Mouse (Mus musculus) cerebellum, postnatal 14 days (tissue): ENCODE data around the gene Znrf3.
"Not testable (repeated sequence)": the region's sequence is repeated elsewhere in the genome, so short reads cannot be mapped to it uniquely, and the experiment has no call there.

ENCODE experiments used
- DNase-seq, 2 experiments: peaks; one replicate each; pipeline ENCODE4 v3.0.0; 2021; ENCODE audit warnings: mixed read lengths in 2 of 2

Gene Znrf3

DNA sequence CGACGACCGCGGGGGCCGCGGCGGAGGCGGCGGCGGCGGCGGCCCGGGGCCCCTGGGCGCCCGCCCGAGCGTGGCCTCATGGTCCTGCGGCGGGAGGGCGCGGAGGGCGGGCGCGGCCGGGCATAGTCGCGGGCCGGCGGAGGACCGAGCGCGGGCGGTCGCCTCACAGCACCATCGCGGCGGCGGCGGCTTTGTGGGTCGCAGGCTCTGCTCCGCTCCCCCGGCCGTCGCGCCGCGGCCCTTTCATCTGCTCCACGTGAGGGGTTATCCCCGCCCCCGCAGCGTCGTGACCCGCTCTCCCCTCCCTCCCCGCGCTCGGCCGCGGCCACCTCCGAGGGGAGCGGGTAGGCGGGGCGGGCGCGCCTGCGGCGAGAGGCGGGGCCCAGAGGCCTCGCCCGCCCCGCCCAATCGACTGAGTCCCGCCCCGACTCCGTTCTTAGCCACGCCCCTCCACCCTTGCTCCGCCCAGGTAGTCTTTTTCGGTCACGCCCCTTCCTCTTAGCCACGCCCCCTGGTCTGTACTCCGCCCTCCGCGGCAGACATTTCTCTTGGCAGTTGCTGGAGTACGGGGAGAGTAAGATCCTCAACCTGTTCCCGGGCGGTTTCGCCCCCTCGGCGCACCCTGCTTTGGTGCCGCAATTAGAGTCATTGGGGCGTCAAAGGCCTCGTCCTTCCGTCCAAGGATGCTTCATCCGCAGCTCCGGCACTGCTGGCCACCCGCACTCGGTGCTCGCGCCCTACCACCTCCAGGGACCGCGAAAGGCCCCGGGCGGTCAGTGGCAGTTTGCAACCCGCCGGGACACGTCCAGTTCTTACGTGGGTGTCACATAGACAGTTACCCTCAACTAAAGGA lies at the start of gene Znrf3:
Gene Znrf3 (minus strand): TSS at position 249 of the 853 bp plus-strand sequence.
- DNase-seq = peak; percentile 96 to 97

DNA sequence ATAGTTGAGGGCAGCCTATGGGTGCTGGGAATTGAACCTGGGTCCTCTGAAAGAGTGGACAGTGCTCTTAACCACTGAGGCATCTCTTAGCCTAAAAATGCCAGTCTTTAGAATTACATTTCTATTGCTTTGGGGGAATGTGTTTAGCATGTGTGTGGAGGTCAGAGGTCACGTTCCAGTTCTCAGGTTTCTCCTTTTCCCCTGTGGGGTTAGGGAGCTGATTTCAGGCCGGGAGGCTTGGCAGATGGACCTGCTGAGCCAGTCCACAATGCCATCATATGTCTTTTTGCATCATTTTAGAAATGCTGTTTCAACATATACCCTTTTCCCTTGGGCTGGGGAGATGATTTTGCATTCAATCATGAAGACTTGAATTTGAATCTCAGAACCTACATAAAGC lies 49.2 kb upstream of the Znrf3 start:
- no peak for DNase-seq

DNA sequence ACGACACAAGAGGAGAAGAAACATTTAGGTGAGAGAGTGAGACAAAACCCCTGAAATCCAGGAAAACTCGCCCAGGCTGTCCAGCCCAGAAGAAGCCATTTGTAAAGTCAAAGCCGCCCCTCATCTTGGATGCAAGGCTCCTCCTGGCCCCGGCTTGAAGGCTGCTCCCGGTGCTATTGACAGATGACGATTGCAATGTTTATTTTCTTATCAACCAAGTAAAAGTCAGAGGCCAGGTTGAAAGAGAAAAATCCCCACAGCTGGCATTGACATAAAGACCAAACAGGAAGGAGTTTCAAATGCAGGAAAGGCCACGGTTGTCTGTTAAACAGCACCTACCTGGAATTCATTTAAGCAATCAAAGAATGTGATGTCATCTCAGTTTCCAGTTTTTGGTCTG lies 47.3 kb upstream of the Znrf3 start:
- DNase-seq = no peak

DNA sequence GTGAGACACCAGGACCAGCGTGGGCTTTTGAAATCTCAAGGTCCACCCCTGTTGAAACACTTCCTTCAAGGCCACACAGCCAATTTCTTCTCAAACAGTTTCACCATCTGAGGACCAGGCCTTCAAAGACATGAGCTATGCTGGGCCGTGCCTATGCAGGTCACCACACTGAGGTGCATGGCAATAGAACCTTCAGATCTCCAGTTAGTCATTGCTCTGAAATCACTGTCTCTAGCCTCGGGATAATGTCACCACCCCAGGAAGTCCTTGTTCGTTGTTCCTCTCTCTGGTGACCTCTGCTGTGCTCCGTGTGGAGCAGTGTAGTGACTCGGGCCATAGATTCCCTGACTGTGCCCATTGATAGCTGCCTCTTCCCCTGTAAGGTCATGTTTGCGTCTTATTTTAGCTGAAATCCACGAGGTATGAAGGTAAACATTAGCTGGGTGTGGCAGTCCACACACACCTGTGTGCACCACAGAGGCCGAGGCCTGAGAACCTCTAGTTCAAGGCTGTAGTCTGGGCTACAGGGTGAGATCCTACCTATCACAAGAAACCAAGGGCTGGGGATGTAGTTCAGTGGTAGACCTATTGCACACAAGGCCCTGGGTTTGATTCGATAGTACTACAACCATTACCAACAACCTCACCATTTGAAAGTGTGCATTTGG lies 46.5 kb upstream of the Znrf3 start:
- no peak for DNase-seq

DNA sequence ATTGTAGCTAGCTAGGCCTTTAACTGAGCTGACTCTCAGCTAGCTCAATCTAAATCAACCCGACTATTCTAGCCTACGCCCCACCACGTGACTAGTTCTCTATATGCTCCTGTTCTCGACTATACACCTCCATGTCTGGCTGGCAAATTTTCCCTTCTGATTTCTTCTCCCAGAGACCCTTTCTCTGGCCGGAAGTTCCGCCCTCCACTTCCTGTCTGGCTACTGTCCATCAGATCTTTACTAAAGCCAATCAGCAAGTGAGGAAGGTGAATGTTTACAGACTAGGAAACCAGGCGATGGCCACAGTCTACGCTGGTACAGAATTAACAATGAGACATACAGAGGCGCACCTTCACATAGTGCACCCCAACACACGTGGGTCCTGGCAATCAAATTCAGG lies 44.8 kb upstream of the Znrf3 start:
- not testable (repeated sequence) for DNase-seq

DNA sequence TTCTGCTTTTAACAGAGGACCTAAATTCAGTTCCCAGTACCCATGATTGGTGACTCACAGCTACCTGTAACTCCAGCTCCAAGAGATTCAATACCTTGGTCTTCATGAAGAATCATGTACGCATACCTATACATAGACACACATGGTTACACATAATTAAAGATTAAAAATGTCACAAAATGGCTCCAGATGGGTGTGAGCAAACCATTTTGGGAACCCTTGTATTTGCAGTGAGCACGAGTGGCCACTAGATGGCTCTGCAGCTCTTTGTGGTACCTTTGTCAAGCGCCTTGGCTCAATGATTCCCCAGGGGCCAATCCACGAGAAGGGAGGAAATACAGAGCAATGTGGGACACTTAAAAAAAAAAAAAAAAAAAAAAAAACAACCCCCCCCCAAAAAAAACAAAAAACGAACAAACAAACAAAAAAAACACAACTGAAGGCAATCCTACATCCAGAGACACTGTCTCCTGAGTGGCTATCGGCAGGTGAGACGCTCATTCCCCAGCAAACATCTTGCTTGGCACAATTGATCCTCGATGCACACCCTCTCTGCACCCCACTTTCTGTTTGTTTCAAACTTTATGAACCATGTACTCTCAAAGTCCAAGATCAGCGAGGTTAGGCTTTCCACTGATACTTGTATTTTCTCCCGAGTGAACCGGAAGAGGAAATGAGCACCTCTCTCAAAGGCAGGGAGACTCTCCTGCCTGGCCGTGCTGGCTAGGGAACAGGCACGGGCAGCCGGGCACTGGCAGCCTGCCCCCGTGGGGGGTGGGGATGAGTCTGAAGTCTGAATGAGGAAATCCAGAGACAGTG lies 40.8 kb upstream of the Znrf3 start:
- peak; percentile 91 to 93 for DNase-seq

DNA sequence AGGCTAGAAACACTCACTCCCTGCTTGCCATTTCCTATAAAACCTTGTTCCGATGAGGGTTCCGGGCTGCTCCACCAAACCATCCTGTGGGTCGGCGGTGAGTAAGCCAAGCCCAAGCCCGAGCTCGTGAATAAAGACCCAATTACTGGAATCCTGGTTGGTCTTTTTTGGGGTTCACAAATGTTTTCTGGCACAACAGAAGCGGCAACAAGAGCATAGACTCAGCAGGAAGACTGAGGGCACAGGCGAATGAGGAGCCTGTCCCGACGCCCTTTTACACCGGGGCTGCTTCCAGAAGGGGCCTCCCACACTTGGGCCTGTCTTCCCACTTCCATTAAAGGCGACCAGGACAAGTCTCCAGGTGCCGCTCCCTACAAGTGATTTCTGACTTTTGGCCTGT lies 37.9 kb upstream of the Znrf3 start:
- no peak for DNase-seq

DNA sequence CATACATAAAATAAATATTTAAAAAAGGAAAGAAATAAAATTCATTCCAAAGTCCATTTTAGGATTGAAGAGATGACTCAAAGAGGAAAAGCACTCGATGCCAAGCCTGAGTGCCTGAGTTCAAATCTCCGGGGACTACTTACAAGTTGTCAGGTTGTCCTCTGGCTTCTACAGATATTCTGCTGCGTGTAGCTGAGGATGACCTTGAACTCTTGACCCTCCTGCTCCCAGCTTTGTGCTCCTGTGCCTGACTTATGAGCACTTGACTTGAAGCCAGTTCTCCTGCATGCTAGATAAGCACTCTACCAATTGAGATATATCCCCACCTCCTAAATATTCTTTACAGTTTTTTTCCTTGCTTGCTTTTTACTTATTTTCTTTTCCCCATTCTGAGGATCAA lies 34.2 kb upstream of the Znrf3 start:
- DNase-seq = no peak

DNA sequence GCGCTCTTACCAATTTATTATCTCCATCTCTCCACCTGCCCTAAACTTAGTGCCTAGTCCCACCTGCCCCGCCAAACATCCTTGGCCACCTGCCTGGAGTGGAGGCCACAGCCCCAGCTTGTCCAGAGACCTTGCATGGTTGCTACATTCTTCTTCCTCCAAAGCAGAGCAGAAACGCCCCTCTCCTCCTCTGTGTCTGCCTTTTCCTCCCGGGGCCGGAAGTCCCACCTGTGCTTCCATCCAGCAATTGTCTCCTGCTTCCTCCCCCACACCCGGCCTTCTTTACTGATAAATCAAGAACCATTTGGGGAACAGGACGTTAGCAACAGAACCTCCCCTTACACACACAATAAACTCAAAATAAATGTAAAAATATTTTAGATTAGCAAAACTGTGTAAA lies 33.5 kb upstream of the Znrf3 start:
- DNase-seq = no peak

DNA sequence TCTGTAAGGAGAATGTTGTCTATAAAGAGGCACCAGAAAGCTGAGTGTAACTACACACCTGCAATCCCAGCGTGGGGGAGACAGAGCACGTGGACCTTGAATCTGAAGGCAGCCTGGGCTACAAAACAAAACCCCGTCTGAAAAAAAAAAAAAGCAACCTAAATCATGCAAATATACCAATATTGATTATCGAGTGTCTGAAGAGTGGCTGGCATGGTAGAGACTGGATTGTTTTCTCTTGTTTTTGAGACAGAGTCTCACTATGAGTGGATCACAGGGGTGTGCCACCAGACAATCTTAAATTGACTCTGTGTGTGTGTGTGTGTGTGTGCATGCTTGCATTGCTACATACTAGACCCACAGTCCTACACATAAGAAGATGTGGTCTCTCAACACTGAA lies 32.2 kb upstream of the Znrf3 start:
- no peak for DNase-seq

DNA sequence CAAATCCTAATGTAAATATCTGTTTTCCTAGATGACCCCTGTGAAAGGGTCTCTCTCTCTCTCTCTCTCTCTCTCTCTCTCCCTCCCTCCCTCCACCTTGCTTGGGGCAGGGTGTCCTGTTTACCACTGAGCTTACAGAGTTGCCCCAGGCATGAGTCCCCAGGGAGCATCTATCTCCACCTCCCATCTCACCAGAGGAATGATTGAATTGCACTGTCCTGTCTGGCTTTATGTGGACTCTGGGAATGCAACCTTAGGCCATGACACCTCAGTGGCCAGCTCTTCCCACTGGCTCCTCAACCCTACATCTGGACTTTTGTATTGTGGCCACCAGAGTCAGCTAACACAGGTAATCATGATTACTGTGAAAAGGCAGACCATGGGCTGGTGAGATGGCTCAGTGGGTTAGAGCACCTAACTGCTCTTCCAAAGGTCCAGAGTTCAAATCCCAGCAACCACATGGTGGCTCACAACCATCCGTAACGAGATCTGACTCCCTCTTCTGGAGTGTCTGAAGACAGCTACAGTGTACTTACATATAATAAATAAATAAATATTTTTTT lies 31.0 kb upstream of the Znrf3 start:
- DNase-seq = not testable (repeated sequence)

DNA sequence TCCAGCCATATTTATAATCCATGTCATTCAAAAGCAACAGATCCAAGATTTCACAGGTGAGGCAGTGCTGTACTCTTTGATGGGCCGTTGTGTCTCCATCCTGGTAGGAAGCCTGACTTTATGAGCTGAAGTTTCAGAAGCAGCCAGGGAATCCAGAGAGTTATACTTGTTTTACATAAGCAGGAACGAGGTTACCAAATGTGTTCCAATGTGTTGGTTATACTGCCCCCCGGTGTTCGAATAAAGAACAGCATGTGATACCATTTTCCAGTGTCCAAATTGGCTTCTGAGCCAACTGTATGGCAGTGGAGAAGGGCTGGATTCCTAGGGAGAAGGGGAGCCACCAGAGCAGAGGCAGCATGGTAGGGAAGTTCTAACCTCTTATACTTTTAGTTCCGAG lies 29.5 kb upstream of the Znrf3 start:
- peak; percentile 84 to 85 for DNase-seq

DNA sequence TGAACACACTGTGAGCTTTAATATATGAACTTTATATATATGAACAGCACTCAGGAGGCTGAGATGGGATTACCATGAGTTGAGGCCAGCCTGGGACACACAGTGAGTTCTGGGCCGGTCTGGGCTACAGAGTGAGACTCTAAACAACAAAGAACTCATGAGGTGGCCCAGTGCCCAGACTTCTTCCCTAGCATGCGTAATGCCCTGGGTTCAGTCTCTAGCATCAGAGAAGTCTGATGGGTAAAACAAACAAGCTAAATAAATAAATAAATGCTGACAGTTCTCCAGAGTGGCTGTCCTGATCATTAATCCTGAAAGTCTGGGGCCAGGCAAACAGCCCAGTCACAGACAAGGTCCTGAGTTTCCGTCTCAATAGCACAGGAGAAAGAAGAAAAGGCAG lies 25.4 kb upstream of the Znrf3 start:
- peak in 1 of 2 experiments; percentile 19 for DNase-seq

DNA sequence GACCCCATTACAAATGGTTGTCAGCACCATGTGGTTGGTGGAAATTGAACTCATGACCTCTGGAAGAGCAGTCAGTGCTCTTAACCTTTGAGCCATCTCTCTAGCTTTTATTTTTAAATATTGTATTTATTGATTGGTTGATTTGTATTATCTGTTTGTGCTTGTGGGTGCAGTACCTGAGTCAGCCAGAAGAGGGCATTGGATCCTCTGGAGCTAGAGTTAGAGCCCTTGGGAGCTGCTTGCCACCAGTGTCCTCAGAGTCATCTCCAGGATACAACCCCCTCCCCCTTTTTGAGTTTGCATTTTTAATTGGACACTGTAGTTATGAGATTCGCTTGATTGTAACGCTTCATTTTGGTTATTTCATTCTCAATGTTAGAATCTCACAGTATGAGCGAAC lies 24.4 kb upstream of the Znrf3 start:
- peak; percentile 62 to 77 for DNase-seq

DNA sequence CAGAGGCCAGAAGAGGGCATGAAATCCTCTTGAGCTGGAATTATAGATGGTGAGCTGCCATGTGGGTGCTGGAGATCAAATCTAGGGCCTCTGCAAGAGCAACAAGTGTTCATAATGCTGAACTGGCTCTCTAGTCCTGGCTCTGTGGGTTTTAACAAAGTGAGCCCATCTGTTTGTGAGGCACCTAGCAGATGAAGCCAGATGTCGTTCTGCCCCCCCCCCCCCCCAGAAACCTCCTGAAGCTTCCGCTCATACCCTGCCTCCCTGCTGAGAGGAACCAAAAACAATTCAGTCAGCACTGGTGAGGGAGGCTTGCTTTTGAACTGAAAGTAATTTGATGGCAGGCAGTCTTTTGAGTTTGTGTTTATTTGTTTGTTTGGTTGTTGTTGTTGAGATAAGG lies 23.8 kb upstream of the Znrf3 start:
- no peak for DNase-seq

DNA sequence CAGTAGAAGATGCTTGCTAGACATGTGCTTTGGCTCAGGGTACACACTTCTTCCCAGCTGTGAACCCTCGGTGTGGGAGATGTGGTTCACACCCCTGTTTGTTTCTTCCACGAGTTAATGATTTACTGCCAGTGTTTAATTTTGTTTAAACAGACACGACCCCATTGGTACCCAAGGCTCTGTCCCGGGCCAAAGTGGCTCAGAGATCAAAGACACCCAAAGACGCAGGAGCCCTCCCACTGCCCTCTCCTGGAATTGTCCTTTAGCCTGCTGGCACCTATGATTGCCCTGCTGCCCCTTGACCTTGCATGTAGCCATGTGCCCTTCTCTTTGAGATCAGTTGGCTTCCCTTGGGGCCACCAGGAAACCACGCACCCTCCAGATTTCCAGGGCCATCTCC lies 7.3 kb upstream of the Znrf3 start:
- DNase-seq = no peak

DNA sequence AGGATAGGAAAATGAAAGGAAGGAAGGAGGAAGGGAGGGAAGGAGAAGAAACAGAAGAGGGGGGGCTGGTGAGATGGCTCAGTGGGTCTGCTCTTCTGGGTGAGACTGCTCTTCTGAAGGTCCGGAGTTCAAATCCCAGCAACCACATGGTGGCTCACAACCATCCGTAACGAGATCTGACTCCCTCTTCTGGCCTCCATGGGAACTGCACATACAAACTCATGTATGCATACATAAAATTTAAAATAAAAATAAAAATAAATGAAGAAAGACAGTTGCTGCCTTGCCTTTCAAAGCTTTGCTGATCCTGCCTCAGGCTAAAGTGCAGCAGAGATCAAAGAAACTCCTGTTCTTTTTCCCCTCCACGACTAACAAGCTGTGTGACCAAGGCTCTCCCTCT lies 6.7 kb upstream of the Znrf3 start:
- DNase-seq = no peak

DNA sequence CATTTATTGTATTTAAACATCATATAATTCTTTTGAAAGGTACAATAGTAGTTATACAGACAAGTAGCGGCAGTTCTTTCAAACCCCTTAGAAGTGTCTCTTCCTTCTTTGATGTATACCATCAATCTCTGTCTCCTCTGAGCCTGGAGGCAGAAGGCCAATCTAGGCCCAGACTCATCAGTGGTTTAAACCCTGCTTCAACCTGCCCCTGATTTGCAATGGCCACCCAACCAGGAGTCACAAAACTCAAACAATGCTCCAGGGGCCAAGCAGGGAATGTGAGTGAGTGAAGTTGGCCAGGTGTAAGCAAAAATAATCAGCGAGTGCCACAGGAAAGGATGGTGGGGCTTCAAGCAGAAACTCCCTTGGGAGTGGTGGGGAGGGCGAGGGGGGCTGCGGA lies 6.1 kb upstream of the Znrf3 start:
- no peak for DNase-seq

DNA sequence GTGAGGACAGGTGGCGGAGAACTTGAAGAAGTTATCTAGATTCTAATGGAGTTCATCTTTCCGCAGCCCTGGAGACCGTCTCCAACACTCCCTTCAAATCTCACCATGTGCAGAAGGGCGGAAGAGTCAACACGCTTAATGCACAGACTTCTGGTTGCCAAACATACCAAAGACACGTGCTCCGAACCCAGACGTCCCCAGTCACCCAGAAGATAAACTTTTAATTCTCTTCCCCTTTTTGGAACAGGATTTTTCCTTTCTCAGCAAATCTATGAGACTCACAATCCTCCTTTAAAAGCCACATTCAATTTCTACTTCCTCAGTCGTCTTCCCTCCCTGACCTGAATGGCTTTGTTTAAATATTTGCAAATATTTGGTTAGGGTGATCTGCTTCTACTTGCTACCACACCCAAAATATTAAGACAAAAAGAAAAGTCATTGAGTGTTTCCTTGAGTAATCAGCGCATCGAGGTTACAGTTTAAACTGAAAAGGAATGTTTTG lies 856 bp upstream of the Znrf3 start:
- DNase-seq = no peak

DNA sequence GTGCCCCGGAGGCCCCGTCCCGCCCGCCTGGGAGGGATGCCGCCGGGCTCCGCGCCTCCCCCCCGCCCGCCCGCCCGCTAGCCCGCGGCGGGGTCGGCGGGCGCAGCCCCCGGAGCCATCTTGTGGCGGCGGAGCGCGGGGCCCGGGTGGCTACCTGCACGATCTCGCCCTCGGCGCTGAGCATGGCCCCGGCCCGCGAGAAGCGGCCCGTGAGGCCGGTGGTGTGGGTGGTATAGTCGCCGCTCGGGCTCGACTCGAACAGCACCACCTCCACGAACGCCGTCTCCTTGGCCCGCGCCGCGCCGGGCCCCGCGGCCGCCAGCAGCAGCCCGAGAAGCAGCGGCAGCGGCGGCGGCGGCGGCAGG lies 431 bp downstream of the Znrf3 start:
- peak in 1 of 2 experiments; percentile 53 for DNase-seq

DNA sequence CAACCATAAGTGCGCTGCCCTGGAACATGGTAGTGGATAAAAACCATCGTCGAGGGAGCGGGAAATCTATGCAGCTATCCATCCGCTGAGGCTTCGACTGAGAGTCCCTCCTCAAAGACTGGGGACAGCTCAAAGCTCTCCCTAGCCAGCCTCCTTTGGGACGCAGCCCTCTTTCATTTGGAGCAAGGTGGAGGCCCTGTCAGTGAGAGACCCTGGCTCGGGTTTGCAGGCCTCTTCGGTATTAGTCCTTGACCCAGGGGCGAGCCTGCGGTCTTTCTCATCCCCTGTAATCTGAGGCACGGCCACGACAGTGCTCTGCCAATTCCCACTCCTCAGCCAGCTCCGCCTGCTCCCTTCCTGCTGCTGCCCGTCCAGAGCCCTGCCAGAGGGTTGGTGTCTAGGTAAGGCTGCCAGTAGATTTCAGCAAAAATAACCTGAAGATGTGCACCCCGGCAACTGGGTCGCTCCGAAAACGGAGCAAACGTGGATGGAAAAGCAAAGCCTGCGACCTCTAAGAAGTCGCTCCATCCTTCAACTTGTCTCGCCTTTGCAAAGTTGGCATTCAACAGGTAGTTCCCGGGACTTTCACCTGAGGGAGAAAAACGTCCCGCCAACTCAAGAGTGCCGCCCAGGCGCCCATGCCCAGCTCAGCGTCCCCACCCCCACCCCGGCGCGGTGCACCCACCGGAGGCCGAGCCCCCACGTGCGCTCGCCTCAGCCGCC lies 975 bp downstream of the Znrf3 start:
- peak; percentile 47 to 58 for DNase-seq

DNA sequence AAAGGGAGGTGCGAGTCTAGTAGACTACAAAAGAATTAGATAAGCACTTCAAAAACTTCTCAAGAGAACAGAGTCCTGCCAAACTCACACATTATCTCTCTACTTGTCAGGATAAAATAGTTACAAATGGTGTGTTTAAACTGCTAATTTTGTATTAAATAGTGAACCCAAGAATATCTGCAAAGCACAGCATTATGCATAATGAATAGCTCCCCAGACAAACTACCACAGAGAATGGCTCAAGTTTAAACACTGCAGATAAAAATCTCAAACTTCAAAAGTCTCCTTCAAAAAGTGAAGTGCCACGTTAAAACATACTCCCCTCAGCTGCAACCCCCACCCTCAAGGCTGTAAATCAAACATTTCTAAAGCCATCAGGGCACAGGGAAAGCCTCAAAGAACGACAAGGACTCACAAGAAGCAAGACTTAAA lies 2.0 kb downstream of the Znrf3 start:
- DNase-seq = no peak
